Mouse (Mus musculus) midbrain, postnatal 0 days (tissue): ENCODE data around the gene Slc24a4. TPM values are rescaled to one million over a fixed set of nuclear protein-coding genes. Genes with fewer than 3 reads are reported as not detected.

Experiments
- ATAC-seq: fragments of 200-750 bp; cut with Nextera tagmentation; 2 replicates; pipeline ENCODE4 v1.8.0; 2017; ENCODE audit warnings: moderate number of reproducible peaks, mild to moderate bottlenecking, moderate TSS enrichment, moderate library complexity; ENCODE audit not compliant: low FRiP score
- DNase-seq: peaks from one replicate; pipeline ENCODE4 v3.0.0-alpha.2; 2015; ENCODE audit warnings: low spot score
- H3K27ac ChIP-seq: fragments of 300-500 bp; sonication (generic); 2 replicates; pipeline ENCODE4 v1.5.1; 2014; ENCODE audit warnings: low read depth, mild to moderate bottlenecking, low read length, mixed read lengths
- H3K27me3 ChIP-seq: fragments of 300-500 bp; sonication (generic); 2 replicates; pipeline ENCODE4 v1.6.1; 2014; ENCODE audit warnings: low read length, control low read depth, mixed read lengths; ENCODE audit not compliant: insufficient read depth
- H3K36me3 ChIP-seq: fragments of 300-500 bp; sonication (generic); 2 replicates; pipeline ENCODE4 v1.6.1; 2014; ENCODE audit warnings: low read length, control low read depth, mixed read lengths; ENCODE audit not compliant: insufficient read depth
- H3K4me1 ChIP-seq: fragments of 300-500 bp; sonication (generic); 2 replicates; pipeline ENCODE4 v1.6.1; 2014; ENCODE audit warnings: mild to moderate bottlenecking, control low read depth, antibody characterized with exemption, low read length, mixed read lengths; ENCODE audit not compliant: insufficient read depth
- H3K4me2 ChIP-seq: fragments of 300-500 bp; sonication (generic); 2 replicates; pipeline ENCODE4 v1.6.1; 2014; ENCODE audit warnings: low read depth, mild to moderate bottlenecking, low read length, mixed read lengths; ENCODE audit not compliant: poor library complexity, severe bottlenecking
- H3K4me3 ChIP-seq: fragments of 300-500 bp; sonication (generic); 2 replicates; pipeline ENCODE4 v1.5.1; 2014; ENCODE audit warnings: low read depth, mild to moderate bottlenecking, low read length, moderate library complexity
- H3K9ac ChIP-seq: fragments of 300-500 bp; sonication (generic); replicated peaks from 2 replicates; pipeline ENCODE4 v1.6.1; 2014; ENCODE audit warnings: mild to moderate bottlenecking, low read length, moderate library complexity, mixed read lengths; ENCODE audit not compliant: poor library complexity, severe bottlenecking
- H3K9me3 ChIP-seq: fragments of 300-500 bp; sonication (generic); 2 replicates; pipeline ENCODE4 v1.6.1; 2016; ENCODE audit warnings: low read length, control low read depth
- CTCF ChIP-seq: IDR thresholded peaks from 2 replicates; pipeline ENCODE4 v1.5.1; 2016; ENCODE audit warnings: antibody characterized with exemption, mild to moderate bottlenecking
- WGBS: fragments of 180-500 bp; shearing (Covaris S2); extraction: QIAGEN DNeasy Blood & Tissue Kit; methylation state at CpG from one replicate; pipeline ENCODE4 v1.1.7; 2014; 5-methylcytosine and 5-hydroxymethylcytosine counted together
- polyA plus RNA-seq: library from polyadenylated mRNA; unstranded; fragments of >200 nt; fragmentation: Nextera tagmentation; extraction: Ambion mirVana; gene quantifications from 2 replicates; pipeline ENCODE4 v1.2.1, GENCODE M21; 2015
- total RNA-seq: library from RNA; depleted of rRNA; stranded (reverse); fragments of >200 nt; gene quantifications from 2 replicates; pipeline ENCODE4 v1.2.3, GENCODE M21; 2014

Slc24a4 gene
- total and polyA plus RNA-seq, 2 experiments from 2014 or later, result 2.4 to 5.3 TPM

GRCm38 (mm10) chr12:102280867-102281503, 152.5 kb downstream of the Slc24a4 start:
- Histone ChIP-seq H3K9me3 (no peaks in the 10 kb centered on the region; the same call in 1 of the 2 replicates), H3K9ac (no peak overlapping the region), H3K4me3 (no peak overlapping the region), H3K27ac (no peak overlapping the region), H3K4me1 (peaks cover 5% of the 10 kb centered on the region; the same call in 1 of the 2 replicates), H3K27me3 (peaks cover 5% of the 10 kb centered on the region; the same call in 1 of the 2 replicates), H3K4me2 (no peak overlapping the region), H3K36me3 (no peaks in the 10 kb centered on the region)
- no peak for ATAC-seq
- no peak for TF ChIP-seq CTCF
- DNase-seq, result no peak
- WGBS, result 69% methylated on average over 7 of the region's 7 CpGs

DNA sequence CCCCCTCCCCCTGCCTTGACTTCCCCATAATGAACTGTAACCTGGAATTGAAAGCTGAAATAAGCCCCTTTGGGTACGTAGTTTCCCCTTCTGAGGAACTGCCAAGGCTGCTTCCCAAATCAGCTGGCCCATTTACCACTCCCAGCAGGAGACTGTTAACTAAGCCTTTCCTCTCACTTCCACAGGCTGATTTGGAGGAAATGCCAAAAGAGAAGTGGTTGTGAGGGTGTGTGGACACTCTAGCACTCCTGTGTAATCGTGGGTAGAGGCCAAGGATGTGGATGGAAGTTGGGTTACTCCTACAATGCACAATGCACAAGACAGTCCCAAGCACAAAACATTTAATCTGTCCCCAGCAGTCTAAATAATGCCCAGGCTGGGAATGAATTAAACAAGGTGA, 153.6 kb downstream of the Slc24a4 start:
- no peaks in the 10 kb centered on the region; the same call in 1 of the 2 replicates for H3K9me3 ChIP-seq
- peaks cover 5% of the 10 kb centered on the region; the same call in 1 of the 2 replicates for H3K4me1 ChIP-seq
- WGBS, result 58% methylated on average over 2 of the region's 2 CpGs
- no peak for TF ChIP-seq CTCF
- no peak overlapping the region for H3K9ac ChIP-seq
- H3K27me3 ChIP-seq, result peaks cover 5% of the 10 kb centered on the region; the same call in 1 of the 2 replicates
- no peak overlapping the region for H3K4me3 ChIP-seq
- no peaks in the 10 kb centered on the region for H3K36me3 ChIP-seq
- ATAC-seq (no peak), DNase-seq (no peak)
- no peak overlapping the region for H3K27ac ChIP-seq
- no peak overlapping the region for H3K4me2 ChIP-seq

- 1% methylated on average over 73 of the region's 75 CpGs for WGBS
- Histone ChIP-seq H3K4me2 (peak within 1 kb of the TSS; percentile 99), H3K27me3 (peaks cover 5% of the 10 kb centered on the region; the same call in 1 of the 2 replicates), H3K27ac (peak within 1 kb of the TSS; percentile 59; the same call in 1 of the 2 replicates), H3K9ac (peak within 1 kb of the TSS; percentile 67), H3K36me3 (no peaks in the 10 kb centered on the region), H3K4me1 (peaks cover 5% of the 10 kb centered on the region; the same call in 1 of the 2 replicates), H3K4me3 (peak within 1 kb of the TSS; percentile 55), H3K9me3 (no peaks in the 10 kb centered on the region; the same call in 1 of the 2 replicates)
- peak; percentile 36; the same call in 1 of the 2 replicates for ATAC-seq
- no peak for TF ChIP-seq CTCF
- DNase-seq, result no peak
These were observed 154.4 kb downstream of the Slc24a4 start, which contains the start of gene Rin3 for GRCm38 (mm10) chr12:102282763-102283482. Rin3 (plus strand) TSS chr12:102283048.

- TF ChIP-seq CTCF, result no peak
- 8% methylated on average over 22 of the region's 24 CpGs for WGBS
- no peaks in the 10 kb centered on the region for H3K36me3 ChIP-seq
- peak overlapping the region; percentile 55 for H3K4me3 ChIP-seq
- peak overlapping the region; percentile 99 for H3K4me2 ChIP-seq
- DNase-seq (peak; percentile 57), ATAC-seq (peak; percentile 53; the same call in 1 of the 2 replicates)
- H3K9ac ChIP-seq, result peak overlapping the region; percentile 67
- H3K27me3 ChIP-seq, result peaks cover 5% of the 10 kb centered on the region; the same call in 1 of the 2 replicates
- no peaks in the 10 kb centered on the region; the same call in 1 of the 2 replicates for H3K9me3 ChIP-seq
- peak overlapping the region; percentile 59; the same call in 1 of the 2 replicates for H3K27ac ChIP-seq
- H3K4me1 ChIP-seq, result peaks cover 5% of the 10 kb centered on the region; the same call in 1 of the 2 replicates
These were observed 155.1 kb downstream of the Slc24a4 start for GRCm38 (mm10) chr12:102283483-102284266.

DNA sequence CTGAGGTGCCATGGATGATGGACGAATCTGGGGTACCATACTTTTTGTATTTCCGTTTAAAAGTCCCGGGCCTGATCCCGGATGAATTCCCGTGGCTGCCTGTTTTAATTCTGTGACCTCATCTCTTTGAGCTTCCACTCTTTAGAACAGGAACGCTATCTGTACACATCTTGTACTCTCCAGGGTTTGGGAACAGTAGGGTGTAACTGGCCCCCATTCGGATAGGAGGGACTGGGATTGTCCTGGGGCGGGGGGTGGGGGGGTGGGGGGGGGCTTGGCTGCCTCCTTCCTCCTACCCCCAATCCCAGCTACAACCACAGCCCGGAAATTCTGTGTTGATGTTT, 155.7 kb downstream of the Slc24a4 start:
- peaks cover 5% of the 10 kb centered on the region; the same call in 1 of the 2 replicates for H3K27me3 ChIP-seq
- H3K27ac ChIP-seq, result no peak overlapping the region
- TF ChIP-seq CTCF, result no peak
- peaks cover 5% of the 10 kb centered on the region; the same call in 1 of the 2 replicates for H3K4me1 ChIP-seq
- peak overlapping the region; percentile 99; the same call in 1 of the 2 replicates for H3K4me2 ChIP-seq
- no peaks in the 10 kb centered on the region for H3K9me3 ChIP-seq
- 42% methylated on average over 9 of the region's 9 CpGs for WGBS
- no peaks in the 10 kb centered on the region for H3K36me3 ChIP-seq
- no peak overlapping the region for H3K9ac ChIP-seq
- no peak for DNase-seq
- H3K4me3 ChIP-seq, result peak overlapping the region; percentile 55; the same call in 1 of the 2 replicates
- ATAC-seq, result no peak
